Mouse (Mus musculus): Measurements from ENCODE around the gene Camkmt. TPM values are rescaled to one million over a fixed set of nuclear protein-coding genes. Genes with fewer than 3 reads are reported as not detected.

Camkmt gene
- polyA plus RNA-seq, 1 experiment from 2014 or later = 19.4 TPM

DNA sequence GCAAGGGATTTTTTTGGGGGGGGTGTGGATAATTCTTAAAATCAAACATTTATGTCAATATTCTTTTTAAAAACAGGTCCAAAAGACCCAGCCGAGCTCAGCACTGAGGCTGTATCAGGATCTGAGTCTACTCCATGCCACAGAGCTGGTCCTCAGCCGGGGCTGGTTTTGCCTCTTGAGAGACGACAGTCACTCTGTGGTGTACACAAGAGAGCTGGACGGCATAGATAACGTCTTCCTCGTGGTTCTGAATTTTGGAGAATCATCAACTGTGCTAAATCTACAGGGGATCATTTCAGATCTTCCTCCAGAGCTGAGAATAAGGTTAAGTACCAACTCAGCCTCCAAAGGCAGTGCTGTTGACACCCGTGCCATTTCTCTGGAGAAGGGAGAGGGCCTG, 26.8 kb upstream of the Camkmt start:
- Histone ChIP-seq H3K4me1 (ENCODE audit: control insufficient read depth, insufficient read depth, low read length) (no peaks in the 10 kb centered on the region), H3K27me3 (ENCODE audit: control insufficient read depth, insufficient read depth, low read length) (no peaks in the 10 kb centered on the region), H3K4me2 (ENCODE audit: low read length) (no peak overlapping the region), H3K27ac (replicated peaks; ENCODE audit: low read depth, low read length) (no peak overlapping the region), H3K9me3 (ENCODE audit: control insufficient read depth, low read length) (no peaks in the 10 kb centered on the region), H3K9ac (replicated peaks; ENCODE audit: low read length) (no peak overlapping the region), H3K4me3 (replicated peaks; ENCODE audit: low read depth, low read length) (no peak overlapping the region), H3K36me3 (ENCODE audit: control insufficient read depth, insufficient read depth, low read length) (peaks cover 64% of the 10 kb centered on the region)
- no peak for ATAC-seq (ENCODE audit: low FRiP score, low TSS enrichment)
- 95% methylated on average over 7 of the region's 7 CpGs for WGBS
- no peak for DNase-seq

DNA sequence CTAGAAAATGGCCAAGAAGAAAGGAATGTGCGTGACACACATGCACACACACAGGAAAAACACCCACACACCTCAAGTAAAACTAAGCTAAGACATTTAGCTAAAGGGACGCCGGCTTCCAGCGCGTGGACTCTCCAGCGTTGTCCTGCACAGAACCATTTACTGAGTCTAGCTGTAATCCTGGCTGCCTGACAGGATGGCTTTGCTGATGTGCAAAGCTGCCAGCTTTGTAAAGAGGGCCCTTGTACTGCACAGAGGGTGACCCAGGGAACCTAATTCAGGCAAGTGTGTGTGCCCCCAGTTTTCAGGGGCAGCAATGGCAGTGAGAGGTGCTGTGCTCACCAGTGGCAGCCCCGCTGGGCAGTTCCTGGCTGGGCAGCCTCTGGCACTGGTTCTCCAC, 23.0 kb upstream of the Camkmt start:
- Histone ChIP-seq H3K4me1 (ENCODE audit: control insufficient read depth, insufficient read depth, low read length) (no peaks in the 10 kb centered on the region), H3K36me3 (ENCODE audit: control insufficient read depth, insufficient read depth, low read length) (peaks cover 93% of the 10 kb centered on the region), H3K27ac (replicated peaks; ENCODE audit: low read depth, low read length) (no peak overlapping the region), H3K9ac (replicated peaks; ENCODE audit: low read length) (no peak overlapping the region), H3K9me3 (ENCODE audit: control insufficient read depth, low read length) (no peaks in the 10 kb centered on the region), H3K27me3 (ENCODE audit: control insufficient read depth, insufficient read depth, low read length) (no peaks in the 10 kb centered on the region), H3K4me3 (replicated peaks; ENCODE audit: low read depth, low read length) (no peak overlapping the region), H3K4me2 (ENCODE audit: low read length) (no peak overlapping the region)
- no peak for DNase-seq
- no peak for ATAC-seq (ENCODE audit: low FRiP score, low TSS enrichment)
- 99% methylated on average over 7 of the region's 7 CpGs for WGBS

DNA sequence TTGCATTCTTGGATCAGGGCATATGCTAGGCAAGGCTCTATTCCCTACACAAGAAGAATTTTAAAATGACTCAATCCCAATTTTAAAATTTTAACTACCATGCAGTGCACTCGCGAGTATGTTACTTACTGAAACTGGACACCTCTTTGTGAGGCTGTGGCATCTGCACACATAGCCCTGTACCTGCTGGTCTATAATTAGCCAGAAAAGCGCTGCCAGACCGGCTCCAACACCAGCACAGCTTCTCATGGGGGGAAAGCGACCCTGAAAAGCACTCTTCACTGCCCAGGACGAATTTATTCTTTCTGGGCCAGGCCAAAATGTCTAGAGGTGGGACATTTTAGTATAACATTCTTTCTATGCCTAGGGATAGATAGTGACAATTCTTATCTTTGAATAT, 19.7 kb upstream of the Camkmt start:
- 94% methylated on average over 6 of the region's 6 CpGs for WGBS
- H3K4me3 ChIP-seq (replicated peaks; ENCODE audit: low read depth, low read length) = no peak overlapping the region
- ATAC-seq (ENCODE audit: low FRiP score, low TSS enrichment) = no peak
- no peaks in the 10 kb centered on the region for H3K9me3 ChIP-seq (ENCODE audit: control insufficient read depth, low read length)
- peaks cover 69% of the 10 kb centered on the region for H3K36me3 ChIP-seq (ENCODE audit: control insufficient read depth, insufficient read depth, low read length)
- DNase-seq = no peak
- H3K4me2 ChIP-seq (ENCODE audit: low read length) = no peak overlapping the region
- H3K27ac ChIP-seq (replicated peaks; ENCODE audit: low read depth, low read length) = no peak overlapping the region
- no peaks in the 10 kb centered on the region for H3K4me1 ChIP-seq (ENCODE audit: control insufficient read depth, insufficient read depth, low read length)
- H3K9ac ChIP-seq (replicated peaks; ENCODE audit: low read length) = no peak overlapping the region
- no peaks in the 10 kb centered on the region for H3K27me3 ChIP-seq (ENCODE audit: control insufficient read depth, insufficient read depth, low read length)

DNA sequence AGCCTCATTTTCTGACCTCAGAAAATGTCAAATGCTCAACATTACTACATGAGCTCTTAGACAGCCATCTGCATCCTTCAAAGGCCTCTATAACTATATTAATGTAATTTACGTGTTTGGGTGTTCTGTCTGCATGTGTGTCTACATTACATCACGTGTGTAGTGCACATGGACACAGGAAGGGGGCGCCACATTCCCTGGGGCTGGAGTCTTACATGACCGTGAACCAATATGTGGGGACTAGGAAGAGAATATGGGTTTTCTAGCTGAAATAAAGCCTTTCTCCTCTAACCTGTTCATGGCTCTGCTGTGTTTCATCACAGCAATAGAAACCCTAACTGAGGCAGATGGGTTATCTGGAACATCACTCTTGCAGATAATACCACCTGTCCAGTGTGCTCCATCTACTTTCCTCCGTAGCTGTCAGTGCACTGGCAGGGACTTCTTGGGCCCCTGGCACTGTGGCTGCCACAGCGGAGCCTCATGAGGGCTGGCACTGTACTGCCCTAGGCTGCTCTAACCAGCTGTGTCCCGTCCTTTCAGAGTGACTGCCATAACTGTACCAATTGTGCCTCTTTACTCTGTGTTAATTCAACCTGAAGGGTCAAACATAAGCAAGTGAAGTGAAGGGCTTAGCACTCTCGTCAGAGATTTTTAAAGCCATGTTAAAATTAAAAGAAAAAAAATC, 19.1 kb upstream of the Camkmt start:
- H3K9ac ChIP-seq (replicated peaks; ENCODE audit: low read length) = no peak overlapping the region
- no peaks in the 10 kb centered on the region for H3K4me1 ChIP-seq (ENCODE audit: control insufficient read depth, insufficient read depth, low read length)
- ATAC-seq (ENCODE audit: low FRiP score, low TSS enrichment) = no peak
- DNase-seq = no peak
- no peak overlapping the region for H3K4me2 ChIP-seq (ENCODE audit: low read length)
- H3K27me3 ChIP-seq (ENCODE audit: control insufficient read depth, insufficient read depth, low read length) = no peaks in the 10 kb centered on the region
- no peak overlapping the region for H3K27ac ChIP-seq (replicated peaks; ENCODE audit: low read depth, low read length)
- peaks cover 69% of the 10 kb centered on the region for H3K36me3 ChIP-seq (ENCODE audit: control insufficient read depth, insufficient read depth, low read length)
- 89% methylated on average over 8 of the region's 8 CpGs for WGBS
- H3K9me3 ChIP-seq (ENCODE audit: control insufficient read depth, low read length) = no peaks in the 10 kb centered on the region
- H3K4me3 ChIP-seq (replicated peaks; ENCODE audit: low read depth, low read length) = no peak overlapping the region

DNA sequence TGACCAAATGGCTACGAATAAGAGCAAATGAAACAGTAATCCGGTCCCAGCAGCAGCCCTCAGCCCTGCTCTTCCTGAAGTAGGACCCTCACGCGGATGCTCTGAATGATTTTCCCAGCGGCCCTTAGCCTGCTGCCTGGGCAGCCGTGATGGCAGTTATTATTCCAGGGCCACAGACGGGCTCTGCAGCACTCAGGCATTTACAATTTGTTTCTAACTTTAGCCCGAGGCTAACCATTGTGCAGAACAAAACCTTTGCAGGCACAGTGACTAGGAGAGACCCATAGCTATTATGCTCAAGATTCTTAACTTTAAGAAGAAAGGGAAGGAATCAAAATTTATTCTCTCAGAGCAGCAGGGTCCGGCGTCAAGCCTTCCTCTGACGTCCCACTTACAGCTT, 18.0 kb upstream of the Camkmt start:
- H3K27me3 ChIP-seq (ENCODE audit: control insufficient read depth, insufficient read depth, low read length) = no peaks in the 10 kb centered on the region
- no peak overlapping the region for H3K4me3 ChIP-seq (replicated peaks; ENCODE audit: low read depth, low read length)
- no peak overlapping the region for H3K9ac ChIP-seq (replicated peaks; ENCODE audit: low read length)
- ATAC-seq (ENCODE audit: low FRiP score, low TSS enrichment) (no peak; the same call in 1 of the 2 replicates), DNase-seq (peak; percentile 68)
- H3K4me2 ChIP-seq (ENCODE audit: low read length) = peak overlapping the region; percentile 20; the same call in 1 of the 2 replicates
- H3K9me3 ChIP-seq (ENCODE audit: control insufficient read depth, low read length) = no peaks in the 10 kb centered on the region
- no peaks in the 10 kb centered on the region for H3K4me1 ChIP-seq (ENCODE audit: control insufficient read depth, insufficient read depth, low read length)
- 19% methylated on average over 11 of the region's 11 CpGs for WGBS
- H3K36me3 ChIP-seq (ENCODE audit: control insufficient read depth, insufficient read depth, low read length) = peaks cover 65% of the 10 kb centered on the region
- H3K27ac ChIP-seq (replicated peaks; ENCODE audit: low read depth, low read length) = peak overlapping the region; percentile 38; the same call in 1 of the 2 replicates

DNA sequence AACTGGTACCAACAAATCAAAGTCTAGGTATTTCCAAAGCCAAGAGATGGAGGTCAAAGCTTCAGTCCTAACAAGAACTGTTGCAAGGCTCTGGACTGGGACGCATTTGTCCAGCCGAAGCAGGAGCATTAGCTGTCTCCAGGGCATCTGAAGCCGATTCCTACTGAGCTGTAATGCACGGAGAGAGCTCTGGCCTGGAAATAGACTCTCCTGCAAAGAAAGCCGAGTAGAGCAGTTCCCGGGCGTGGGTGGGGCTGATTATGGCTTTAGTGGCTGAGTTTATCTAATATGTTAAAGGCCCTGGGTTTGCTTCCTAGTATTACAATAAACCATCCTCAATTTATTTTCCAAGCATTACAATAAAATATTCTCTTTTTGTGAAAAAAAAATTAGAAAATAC, 17.1 kb upstream of the Camkmt start:
- no peak overlapping the region for H3K4me3 ChIP-seq (replicated peaks; ENCODE audit: low read depth, low read length)
- 55% methylated on average over 7 of the region's 7 CpGs for WGBS
- H3K27me3 ChIP-seq (ENCODE audit: control insufficient read depth, insufficient read depth, low read length) = no peaks in the 10 kb centered on the region
- no peak overlapping the region for H3K27ac ChIP-seq (replicated peaks; ENCODE audit: low read depth, low read length)
- no peak overlapping the region for H3K9ac ChIP-seq (replicated peaks; ENCODE audit: low read length)
- no peaks in the 10 kb centered on the region for H3K4me1 ChIP-seq (ENCODE audit: control insufficient read depth, insufficient read depth, low read length)
- DNase-seq (no peak), ATAC-seq (ENCODE audit: low FRiP score, low TSS enrichment) (no peak)
- no peak overlapping the region for H3K4me2 ChIP-seq (ENCODE audit: low read length)
- peaks cover 67% of the 10 kb centered on the region for H3K36me3 ChIP-seq (ENCODE audit: control insufficient read depth, insufficient read depth, low read length)
- no peaks in the 10 kb centered on the region for H3K9me3 ChIP-seq (ENCODE audit: control insufficient read depth, low read length)

DNA sequence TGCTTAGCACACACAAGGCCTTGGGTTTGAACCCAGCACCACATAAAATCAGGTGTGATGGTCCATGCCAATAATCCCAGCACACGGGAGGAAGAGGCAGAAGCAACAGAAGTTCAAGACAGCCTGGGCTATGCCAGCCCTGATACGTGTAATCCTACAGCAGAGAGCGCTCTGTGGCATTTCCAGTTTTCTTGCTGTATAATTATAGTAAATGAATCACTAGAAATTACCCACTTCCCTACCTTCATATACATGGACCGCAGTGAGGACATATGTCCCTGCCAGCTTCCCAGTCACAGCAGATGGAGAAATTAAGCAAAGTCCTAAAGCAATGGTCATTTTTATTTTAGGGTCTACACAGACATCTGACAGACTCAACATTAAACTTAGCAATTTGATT, 16.3 kb upstream of the Camkmt start:
- Histone ChIP-seq H3K36me3 (ENCODE audit: control insufficient read depth, insufficient read depth, low read length) (peaks cover 64% of the 10 kb centered on the region), H3K9ac (replicated peaks; ENCODE audit: low read length) (no peak overlapping the region), H3K4me2 (ENCODE audit: low read length) (no peak overlapping the region), H3K9me3 (ENCODE audit: control insufficient read depth, low read length) (no peaks in the 10 kb centered on the region), H3K4me1 (ENCODE audit: control insufficient read depth, insufficient read depth, low read length) (no peaks in the 10 kb centered on the region), H3K4me3 (replicated peaks; ENCODE audit: low read depth, low read length) (no peak overlapping the region), H3K27me3 (ENCODE audit: control insufficient read depth, insufficient read depth, low read length) (no peaks in the 10 kb centered on the region), H3K27ac (replicated peaks; ENCODE audit: low read depth, low read length) (no peak overlapping the region)
- ATAC-seq (ENCODE audit: low FRiP score, low TSS enrichment) = no peak
- 97% methylated on average over 4 of the region's 4 CpGs for WGBS
- DNase-seq = no peak

DNA sequence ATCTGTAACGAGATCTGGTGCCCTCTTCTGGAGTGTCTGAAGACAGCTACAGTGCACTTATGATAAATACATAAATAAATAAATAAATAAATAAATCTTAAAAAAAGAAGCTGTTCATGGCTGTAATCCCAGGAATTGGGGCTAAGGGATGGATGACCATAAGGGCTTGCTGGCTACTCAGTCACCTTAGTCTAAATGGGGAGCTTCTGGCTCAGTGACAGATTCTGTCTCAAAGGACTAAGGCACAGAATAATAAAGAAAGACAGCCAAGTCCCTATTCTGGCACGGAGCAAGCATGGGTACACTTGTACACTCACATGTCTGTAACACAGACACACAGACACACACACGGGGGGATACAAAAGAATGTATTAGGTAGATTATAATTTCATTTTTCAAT, 11.1 kb upstream of the Camkmt start:
- Histone ChIP-seq H3K4me3 (replicated peaks; ENCODE audit: low read depth, low read length) (no peak overlapping the region), H3K9ac (replicated peaks; ENCODE audit: low read length) (no peak overlapping the region), H3K27ac (replicated peaks; ENCODE audit: low read depth, low read length) (no peak overlapping the region), H3K27me3 (ENCODE audit: control insufficient read depth, insufficient read depth, low read length) (no peaks in the 10 kb centered on the region), H3K36me3 (ENCODE audit: control insufficient read depth, insufficient read depth, low read length) (peaks cover 49% of the 10 kb centered on the region), H3K9me3 (ENCODE audit: control insufficient read depth, low read length) (no peaks in the 10 kb centered on the region), H3K4me2 (ENCODE audit: low read length) (no peak overlapping the region), H3K4me1 (ENCODE audit: control insufficient read depth, insufficient read depth, low read length) (no peaks in the 10 kb centered on the region)
- ATAC-seq (ENCODE audit: low FRiP score, low TSS enrichment) = no peak
- 91% methylated on average over 3 of the region's 3 CpGs for WGBS
- DNase-seq = no peak

DNA sequence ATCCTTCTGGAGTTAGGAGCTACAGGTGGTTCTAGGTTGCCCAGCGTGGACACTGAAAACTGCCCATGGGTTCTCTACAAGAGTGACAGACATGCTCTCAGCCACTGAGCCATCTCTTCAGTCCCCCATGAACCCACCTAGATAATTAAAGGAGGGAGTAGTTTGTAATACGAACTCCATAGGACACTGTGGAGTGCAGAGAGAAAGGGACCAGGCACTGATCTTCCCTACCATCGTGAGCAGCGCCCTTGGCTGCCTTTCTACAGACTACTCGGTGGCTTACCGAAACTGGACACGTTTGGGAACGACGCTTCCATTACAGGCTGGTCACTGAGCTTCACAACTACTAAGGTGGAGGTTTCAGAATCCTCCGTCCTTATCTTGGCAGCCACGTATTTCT, 9.6 kb upstream of the Camkmt start:
- no peak overlapping the region for H3K9ac ChIP-seq (replicated peaks; ENCODE audit: low read length)
- peaks cover 40% of the 10 kb centered on the region for H3K36me3 ChIP-seq (ENCODE audit: control insufficient read depth, insufficient read depth, low read length)
- no peak for ATAC-seq (ENCODE audit: low FRiP score, low TSS enrichment)
- H3K4me1 ChIP-seq (ENCODE audit: control insufficient read depth, insufficient read depth, low read length) = no peaks in the 10 kb centered on the region
- WGBS = 96% methylated on average over 11 of the region's 11 CpGs
- no peak overlapping the region for H3K4me3 ChIP-seq (replicated peaks; ENCODE audit: low read depth, low read length)
- H3K4me2 ChIP-seq (ENCODE audit: low read length) = no peak overlapping the region
- DNase-seq = no peak
- H3K27ac ChIP-seq (replicated peaks; ENCODE audit: low read depth, low read length) = no peak overlapping the region
- H3K9me3 ChIP-seq (ENCODE audit: control insufficient read depth, low read length) = no peaks in the 10 kb centered on the region
- no peaks in the 10 kb centered on the region for H3K27me3 ChIP-seq (ENCODE audit: control insufficient read depth, insufficient read depth, low read length)
